Mouse (Mus musculus) forebrain, embryonic 15.5 days (tissue): ENCODE data around the gene Ankrd13d. TPM values are rescaled to one million over a fixed set of nuclear protein-coding genes. Genes with fewer than 3 reads are reported as not detected.

Source experiments
- ATAC-seq: fragments of 200-750 bp; cut with Nextera tagmentation; replicated peaks from 2 replicates; pipeline ENCODE4 v1.8.0; 2017; ENCODE audit warnings: mild to moderate bottlenecking, moderate TSS enrichment, moderate library complexity
- H3K27ac ChIP-seq: fragments of 300-500 bp; sonication (generic); replicated peaks from 2 replicates; pipeline ENCODE4 v1.5.1; 2015; ENCODE audit warnings: mild to moderate bottlenecking, inconsistent platforms
- H3K27me3 ChIP-seq: fragments of 300-500 bp; sonication (generic); 2 replicates; pipeline ENCODE4 v1.6.1; 2015; ENCODE audit warnings: inconsistent platforms
- H3K36me3 ChIP-seq: fragments of 300-500 bp; sonication (generic); 2 replicates; pipeline ENCODE4 v1.6.1; 2015; ENCODE audit warnings: mild to moderate bottlenecking, inconsistent platforms
- H3K4me1 ChIP-seq: fragments of 300-500 bp; sonication (generic); 2 replicates; pipeline ENCODE4 v1.6.1; 2015; ENCODE audit warnings: inconsistent platforms
- H3K4me2 ChIP-seq: fragments of 300-500 bp; sonication (generic); replicated peaks from 2 replicates; pipeline ENCODE4 v1.6.1; 2015; ENCODE audit warnings: mild to moderate bottlenecking, inconsistent platforms
- H3K4me3 ChIP-seq: fragments of 300-500 bp; sonication (generic); 2 replicates; pipeline ENCODE4 v1.5.1; 2015; ENCODE audit warnings: mild to moderate bottlenecking, inconsistent platforms
- H3K9ac ChIP-seq: fragments of 300-500 bp; sonication (generic); replicated peaks from 2 replicates; pipeline ENCODE4 v1.6.1; 2015; ENCODE audit warnings: mild to moderate bottlenecking, inconsistent platforms
- H3K9me3 ChIP-seq: fragments of 300-500 bp; sonication (generic); 2 replicates; pipeline ENCODE4 v1.6.1; 2016; ENCODE audit warnings: inconsistent platforms
- WGBS: fragments of 180-500 bp; shearing (Covaris S2); methylation state at CpG from one replicate; pipeline ENCODE4 v1.1.7; 2015; ENCODE audit warnings: mixed read lengths; 5-methylcytosine and 5-hydroxymethylcytosine counted together
- polyA plus RNA-seq: library from polyadenylated mRNA; unstranded; fragments of >200 nt; fragmentation: Nextera tagmentation; extraction: Ambion mirVana; gene quantifications from 2 replicates; pipeline ENCODE4 v1.2.1, GENCODE M21; 2015

The Ankrd13d gene
- polyA plus RNA-seq, result 25.1 and 26.2 TPM in 2 replicates

- Histone ChIP-seq H3K9me3 (no peaks in the 10 kb centered on the region), H3K27ac (peak within 1 kb of the TSS; percentile 51; the same call in 1 of the 2 replicates), H3K4me1 (peaks cover 16% of the 10 kb centered on the region; the same call in 1 of the 2 replicates), H3K4me3 (peak within 1 kb of the TSS; percentile 57), H3K27me3 (no peaks in the 10 kb centered on the region), H3K9ac (peak within 1 kb of the TSS; percentile 65), H3K4me2 (peak within 1 kb of the TSS; percentile 75), H3K36me3 (peaks cover 31% of the 10 kb centered on the region)
- WGBS, result under 1% methylated on average over 50 of the region's 50 CpGs
- peak; percentile 92 for ATAC-seq
Measured at GRCm38 (mm10) chr19:4282898-4283553, at the start of gene Ankrd13d. Ankrd13d (minus strand) TSS chr19:4283137.

DNA sequence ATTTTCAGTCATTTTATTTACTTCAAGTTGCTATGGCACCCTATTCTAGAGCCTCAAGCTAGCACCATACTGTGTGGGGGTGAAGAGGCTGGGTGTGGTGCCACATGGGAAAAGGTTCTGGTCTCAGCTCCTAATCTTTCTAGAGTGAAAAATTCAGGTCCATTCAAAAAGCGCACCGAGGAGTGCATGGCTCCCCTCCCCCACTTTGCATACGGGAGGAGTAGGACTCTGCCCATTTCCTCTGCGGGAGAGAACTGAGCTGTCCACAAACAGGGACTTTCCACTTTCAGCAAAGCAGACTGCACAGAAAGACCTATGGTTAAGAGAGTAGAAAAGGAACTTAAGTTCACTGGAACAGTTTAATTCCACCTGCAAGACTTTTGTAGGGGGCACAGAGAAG is 49.7 kb upstream of the Ankrd13d start:
- Histone ChIP-seq H3K4me3 (peak overlapping the region; percentile 65), H3K9ac (peak overlapping the region; percentile 58), H3K4me1 (peaks cover 30% of the 10 kb centered on the region), H3K9me3 (no peaks in the 10 kb centered on the region), H3K36me3 (peaks cover 36% of the 10 kb centered on the region), H3K4me2 (peak overlapping the region; percentile 70), H3K27me3 (no peaks in the 10 kb centered on the region), H3K27ac (peak overlapping the region; percentile 94)
- ATAC-seq, result no peak
- whole genome bisulfite sequencing, result 1% methylated on average over 4 of the region's 4 CpGs

- H3K4me3 ChIP-seq, result no peak overlapping the region
- 0 out of 2 replicates have a peak overlapping the region, but pooled peaks have one; percentile 7 for H3K9ac ChIP-seq
- H3K27ac ChIP-seq, result no peak overlapping the region
- ATAC-seq, result no peak
- H3K36me3 ChIP-seq, result peaks cover 50% of the 10 kb centered on the region
- H3K4me1 ChIP-seq, result peaks cover 30% of the 10 kb centered on the region
- H3K9me3 ChIP-seq, result no peaks in the 10 kb centered on the region
- no peaks in the 10 kb centered on the region for H3K27me3 ChIP-seq
- 93% methylated on average over 3 of the region's 3 CpGs for WGBS
- no peak overlapping the region for H3K4me2 ChIP-seq
Measured at GRCm38 (mm10) chr19:4331273-4331672, 48.3 kb upstream of the Ankrd13d start.

DNA sequence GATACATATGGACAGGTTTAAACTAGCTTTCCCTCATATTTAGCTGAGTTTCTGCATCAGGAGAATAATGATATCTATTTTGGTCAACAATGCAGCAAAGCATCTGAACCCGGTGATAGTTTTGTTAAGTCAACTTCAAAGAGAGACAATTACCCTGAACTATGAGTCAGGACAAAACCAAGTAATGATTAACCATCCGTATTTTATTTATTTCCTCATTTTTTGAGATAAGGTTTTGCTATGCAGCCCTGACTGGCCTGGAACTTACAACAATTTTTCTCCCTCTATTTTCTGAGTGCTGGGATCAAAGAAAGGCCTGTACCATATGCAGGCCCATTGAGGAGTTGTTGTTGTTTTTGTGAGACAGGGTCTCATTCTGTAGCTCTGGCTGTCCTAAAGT is 47.7 kb upstream of the Ankrd13d start:
- Histone ChIP-seq H3K4me2 (no peak overlapping the region), H3K4me3 (no peak overlapping the region), H3K27ac (no peak overlapping the region), H3K36me3 (peaks cover 57% of the 10 kb centered on the region), H3K4me1 (peaks cover 30% of the 10 kb centered on the region), H3K9me3 (no peaks in the 10 kb centered on the region), H3K27me3 (no peaks in the 10 kb centered on the region), H3K9ac (no peak overlapping the region)
- 93% methylated on average over 2 of the region's 2 CpGs for WGBS
- ATAC-seq, result no peak

GRCm38 (mm10) chr19:4328737-4329304 is 45.9 kb upstream of the Ankrd13d start:
- H3K4me2 ChIP-seq, result no peak overlapping the region
- no peak overlapping the region for H3K9ac ChIP-seq
- H3K4me3 ChIP-seq, result no peak overlapping the region
- no peak for ATAC-seq
- peaks cover 72% of the 10 kb centered on the region for H3K36me3 ChIP-seq
- no peaks in the 10 kb centered on the region for H3K27me3 ChIP-seq
- 97% methylated on average over 8 of the region's 8 CpGs for WGBS
- no peaks in the 10 kb centered on the region for H3K9me3 ChIP-seq
- no peak overlapping the region for H3K27ac ChIP-seq
- peaks cover 19% of the 10 kb centered on the region for H3K4me1 ChIP-seq

- Histone ChIP-seq H3K4me1 (peaks cover 8% of the 10 kb centered on the region), H3K4me2 (no peak overlapping the region), H3K4me3 (no peak overlapping the region), H3K27ac (no peak overlapping the region), H3K9ac (no peak overlapping the region), H3K36me3 (peaks cover 91% of the 10 kb centered on the region), H3K27me3 (no peaks in the 10 kb centered on the region), H3K9me3 (no peaks in the 10 kb centered on the region)
- ATAC-seq, result no peak
- WGBS, result 88% methylated on average over 1 of the region's 1 CpGs
Measured at GRCm38 (mm10) chr19:4326881-4327280, 43.9 kb upstream of the Ankrd13d start.

DNA sequence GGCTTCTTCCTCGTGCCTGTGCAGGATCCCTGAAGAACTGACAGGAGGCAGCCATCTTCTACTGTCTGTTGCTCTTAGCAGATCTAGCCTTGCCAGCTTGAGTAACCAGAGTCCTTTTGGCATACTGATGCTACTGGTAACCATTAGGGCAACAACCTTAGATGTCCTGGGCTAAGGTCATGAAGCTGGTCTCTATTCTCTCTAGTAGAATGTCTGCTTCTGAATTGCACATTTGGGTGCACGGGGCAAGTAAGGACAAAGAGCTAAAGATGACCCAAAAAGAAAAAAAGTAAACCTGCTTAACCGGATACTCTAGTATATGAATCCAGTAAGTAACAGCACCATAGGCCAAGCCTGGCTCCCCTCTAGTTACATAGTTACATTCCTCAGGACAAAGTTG is 43.2 kb upstream of the Ankrd13d start:
- no peak for ATAC-seq
- peaks cover 93% of the 10 kb centered on the region for H3K36me3 ChIP-seq
- no peak overlapping the region for H3K4me2 ChIP-seq
- H3K9me3 ChIP-seq, result no peaks in the 10 kb centered on the region
- no peak overlapping the region for H3K9ac ChIP-seq
- peaks cover under 1% of the 10 kb centered on the region for H3K4me1 ChIP-seq
- no peaks in the 10 kb centered on the region for H3K27me3 ChIP-seq
- H3K27ac ChIP-seq, result no peak overlapping the region
- 89% methylated on average over 3 of the region's 3 CpGs for WGBS
- H3K4me3 ChIP-seq, result no peak overlapping the region

- no peaks in the 10 kb centered on the region for H3K4me1 ChIP-seq
- no peak overlapping the region for H3K4me3 ChIP-seq
- no peak overlapping the region for H3K9ac ChIP-seq
- no peak overlapping the region for H3K4me2 ChIP-seq
- no peaks in the 10 kb centered on the region for H3K27me3 ChIP-seq
- ATAC-seq, result no peak
- WGBS, result 92% methylated on average over 3 of the region's 3 CpGs
- H3K27ac ChIP-seq, result no peak overlapping the region
- H3K36me3 ChIP-seq, result peaks cover 97% of the 10 kb centered on the region
- no peaks in the 10 kb centered on the region for H3K9me3 ChIP-seq
Measured at GRCm38 (mm10) chr19:4322134-4322533, 39.2 kb upstream of the Ankrd13d start.

DNA sequence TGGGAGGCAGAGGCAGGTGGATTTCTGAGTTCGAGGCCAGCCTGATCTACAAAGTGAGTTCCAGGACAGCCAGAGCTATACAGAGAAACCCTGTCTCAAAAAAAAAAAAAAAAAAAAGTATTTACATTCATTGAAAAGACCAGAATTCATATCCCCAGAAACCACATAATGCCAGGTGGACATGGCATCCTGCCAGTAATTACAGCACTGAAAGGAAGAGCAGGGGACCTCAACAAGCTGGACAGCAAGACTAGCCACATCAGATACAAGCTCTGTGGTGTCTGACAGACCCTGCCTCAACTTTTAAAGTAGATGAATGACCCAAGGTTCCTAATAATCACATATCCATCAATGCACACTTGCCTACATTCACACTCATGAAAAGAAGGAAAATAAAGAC is 38.7 kb upstream of the Ankrd13d start:
- H3K4me3 ChIP-seq, result no peak overlapping the region
- no peak overlapping the region for H3K27ac ChIP-seq
- ATAC-seq, result no peak
- peaks cover 97% of the 10 kb centered on the region for H3K36me3 ChIP-seq
- no peaks in the 10 kb centered on the region for H3K27me3 ChIP-seq
- H3K9me3 ChIP-seq, result no peaks in the 10 kb centered on the region
- H3K9ac ChIP-seq, result no peak overlapping the region
- H3K4me2 ChIP-seq, result no peak overlapping the region
- no peaks in the 10 kb centered on the region for H3K4me1 ChIP-seq
- WGBS, result 100% methylated on average over 1 of the region's 1 CpGs

- Histone ChIP-seq H3K4me2 (no peak overlapping the region), H3K27me3 (no peaks in the 10 kb centered on the region), H3K9me3 (no peaks in the 10 kb centered on the region), H3K9ac (no peak overlapping the region), H3K4me1 (no peaks in the 10 kb centered on the region), H3K4me3 (no peak overlapping the region), H3K27ac (no peak overlapping the region), H3K36me3 (peaks cover 83% of the 10 kb centered on the region)
- ATAC-seq, result no peak
- WGBS, result 72% methylated on average over 4 of the region's 4 CpGs
Measured at GRCm38 (mm10) chr19:4319272-4319671, 36.3 kb upstream of the Ankrd13d start.

- no peak overlapping the region for H3K4me2 ChIP-seq
- H3K36me3 ChIP-seq, result peaks cover 70% of the 10 kb centered on the region
- no peak overlapping the region for H3K4me3 ChIP-seq
- H3K4me1 ChIP-seq, result no peaks in the 10 kb centered on the region
- WGBS, result 91% methylated on average over 3 of the region's 3 CpGs
- no peak overlapping the region for H3K27ac ChIP-seq
- no peak overlapping the region for H3K9ac ChIP-seq
- no peaks in the 10 kb centered on the region for H3K9me3 ChIP-seq
- no peaks in the 10 kb centered on the region for H3K27me3 ChIP-seq
- ATAC-seq, result no peak
Measured at GRCm38 (mm10) chr19:4317181-4317580, 34.2 kb upstream of the Ankrd13d start.

GRCm38 (mm10) chr19:4315223-4315944 is 32.4 kb upstream of the Ankrd13d start:
- H3K4me1 ChIP-seq, result no peaks in the 10 kb centered on the region
- H3K9me3 ChIP-seq, result no peaks in the 10 kb centered on the region
- H3K36me3 ChIP-seq, result peaks cover 54% of the 10 kb centered on the region
- 78% methylated on average over 6 of the region's 6 CpGs for WGBS
- H3K27ac ChIP-seq, result no peak overlapping the region
- H3K4me2 ChIP-seq, result no peak overlapping the region
- H3K27me3 ChIP-seq, result no peaks in the 10 kb centered on the region
- no peak overlapping the region for H3K9ac ChIP-seq
- ATAC-seq, result no peak
- H3K4me3 ChIP-seq, result no peak overlapping the region
